Comparison of ENCODE assay signal across 16 mouse cellular contexts in the genomic region with DNA sequence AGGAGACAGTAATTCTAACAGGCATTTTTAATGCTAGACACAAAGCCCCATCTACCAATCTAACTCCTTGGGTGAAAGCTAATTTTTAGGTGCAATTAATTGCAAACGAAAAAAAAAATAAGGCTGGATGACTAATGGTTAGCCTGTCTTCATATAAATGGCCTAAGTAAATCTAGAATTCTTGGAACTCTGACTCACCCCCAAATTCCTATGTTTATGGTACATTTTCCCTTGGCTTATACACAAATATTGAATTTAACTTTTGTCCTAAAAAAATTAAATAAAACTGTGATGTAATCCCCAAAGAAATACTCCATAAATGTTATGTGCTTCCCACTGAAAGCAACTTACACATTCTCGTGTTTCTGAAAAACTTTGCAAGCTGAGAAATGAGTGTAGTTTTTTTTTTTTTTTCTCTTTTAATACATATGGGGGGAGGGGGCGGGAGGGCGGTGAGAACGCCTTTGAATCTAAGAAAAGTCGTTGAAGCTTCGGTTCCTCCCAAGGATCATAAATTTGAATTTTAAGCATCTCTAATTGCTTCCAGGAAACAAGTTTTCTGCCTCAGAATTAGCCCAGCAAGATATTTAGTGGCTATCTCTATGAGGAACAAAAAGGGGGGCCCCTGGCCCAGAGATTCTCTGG. TPM values are rescaled to one million over a fixed set of nuclear protein-coding genes. Genes with fewer than 3 reads are reported as not detected.
DNase-seq lines count a peak whose midpoint lies in the region; ATAC-seq lines count a peak whose summit lies in the region.
"Had no signal": no experiment of that assay in that cellular context is flagged by ENCODE, and none has a peak within 500 bp of the region (broad histone marks: within the 10 kb centered on the region; RNA-seq: fewer than 3 reads in every experiment).

No protein-coding gene starts in this region.

- no peak overlapping the region for H3K4me2 ChIP-seq in kidney, embryonic 15.5 days
- no peak overlapping the region for H3K4me2 ChIP-seq in limb, embryonic 15.5 days
- H3K4me2 ChIP-seq: heart, embryonic 15.5 days; hindbrain, embryonic 12.5 days had no signal

- ATAC-seq in kidney, embryonic 15.5 days (replicated peaks; ENCODE audit: low FRiP score): no peak
- no peak for ATAC-seq in limb, embryonic 15.5 days (ENCODE audit: insufficient number of reproducible peaks, low FRiP score, low TSS enrichment, low read depth)
- ATAC-seq: liver, postnatal 0 days had no signal

- H3K4me3 ChIP-seq in kidney, embryonic 15.5 days (replicated peaks): no peak overlapping the region
- no peak overlapping the region for H3K4me3 ChIP-seq in limb, embryonic 15.5 days
- H3K4me3 ChIP-seq: forebrain, embryonic 10.5 days; heart, embryonic 15.5 days; hindbrain, embryonic 12.5 days; midbrain, embryonic 10.5 days had no signal

- no peak for DNase-seq in kidney, adult 9 months
- DNase-seq in 3T3-L1 (ENCODE audit: low read depth, low spot score) (peak; percentile 77), NIH3T3 (ENCODE audit: low read depth) (peak; percentile 72)
- no peak for DNase-seq in heart, adult 18-20 months
- no peak for DNase-seq in testis, postnatal 10 days (ENCODE audit: low spot score)
- DNase-seq: cerebellum, adult 9-10 months; embryo, embryonic 11 days; kidney, adult 11 months; liver, postnatal 0 days; thymus, postnatal 36 days had no signal

- H3K27ac ChIP-seq in kidney, embryonic 15.5 days: peak overlapping the region; percentile 57
- peak overlapping the region; percentile 68 for H3K27ac ChIP-seq in limb, embryonic 15.5 days
- H3K27ac ChIP-seq: forebrain, embryonic 10.5 days; heart, embryonic 15.5 days; hindbrain, embryonic 12.5 days; midbrain, embryonic 10.5 days had no signal

- H3K27me3 ChIP-seq in kidney, embryonic 15.5 days: no peaks in the 10 kb centered on the region
- no peaks in the 10 kb centered on the region for H3K27me3 ChIP-seq in limb, embryonic 15.5 days
- H3K27me3 ChIP-seq: heart, embryonic 15.5 days; hindbrain, embryonic 12.5 days had no signal

- peaks cover 15% of the 10 kb centered on the region for H3K36me3 ChIP-seq in kidney, embryonic 15.5 days
- H3K36me3 ChIP-seq in limb, embryonic 15.5 days: peaks cover 12% of the 10 kb centered on the region

- no peak overlapping the region for H3K9ac ChIP-seq in kidney, embryonic 15.5 days
- no peak overlapping the region for H3K9ac ChIP-seq in limb, embryonic 15.5 days
- H3K9ac ChIP-seq: heart, embryonic 15.5 days; hindbrain, embryonic 12.5 days; liver, postnatal 0 days had no signal

- H3K4me1 ChIP-seq in kidney, embryonic 15.5 days: peaks cover 33% of the 10 kb centered on the region
- H3K4me1 ChIP-seq in limb, embryonic 15.5 days: peaks cover 16% of the 10 kb centered on the region

- H3K9me3 ChIP-seq in kidney, embryonic 15.5 days (replicated peaks): no peaks in the 10 kb centered on the region
- H3K9me3 ChIP-seq in limb, embryonic 15.5 days: no peaks in the 10 kb centered on the region
- H3K9me3 ChIP-seq: forebrain, embryonic 10.5 days; heart, embryonic 15.5 days; hindbrain, embryonic 12.5 days; midbrain, embryonic 10.5 days had no signal

- 25% methylated on average over 7 of the region's 7 CpGs for WGBS in kidney, embryonic 15.5 days
- 22% methylated on average over 7 of the region's 7 CpGs for WGBS in limb, embryonic 15.5 days

RNA-seq across cellular contexts. Expression of a gene that starts 31.8 kb away (rescaled TPM):
- polyA plus RNA-seq in kidney, embryonic 15.5 days (2015; fragmentation: Nextera tagmentation; extraction: Ambion mirVana): 35.8 and 38.6 TPM in 2 replicates
- 40.1 and 41.2 TPM in 2 replicates for polyA plus RNA-seq in limb, embryonic 15.5 days (2015; fragmentation: Nextera tagmentation; extraction: Ambion mirVana)
- 10 to 100 TPM; 19.1 to 22.8 TPM for total RNA-seq in heart, adult 18-20 months (2021)

Comparison
In these comparisons a context has a peak if more than half of its experiments do, and no peak if none do; other contexts are left out.
1. DNase-seq: peak in 3T3-L1 (single experiment) and NIH3T3 (single experiment); none in kidney, adult 9 months (single experiment), heart, adult 18-20 months (0 of 2) and testis, postnatal 10 days (single experiment).